Mouse (Mus musculus): ENCODE measurements around the gene Ctrc.

GRCm38 (mm10) chr4:141858501-141858900, 12.3 kb upstream of the Ctrc start:
- TF ChIP-seq CTCF (IDR thresholded peaks at IDR 0.05; ENCODE audit: control insufficient read depth, insufficient read depth, low read length): no peak
- no peak for TF ChIP-seq POLR2A (IDR thresholded peaks at IDR 0.05; ENCODE audit: borderline replicate concordance, control insufficient read depth, low read depth, low read length)
